Mouse (Mus musculus): ENCODE data around the gene Gm27179. TPM values are rescaled to one million over a fixed set of nuclear protein-coding genes. Genes with fewer than 3 reads are reported as not detected.
"Not testable (repeated sequence)": the region's sequence is repeated elsewhere in the genome, so short reads cannot be mapped to it uniquely, and the experiment has no call there.

Gene Gm27179
- polyA plus RNA-seq, 1 experiment, result 0.03 TPM

DNA sequence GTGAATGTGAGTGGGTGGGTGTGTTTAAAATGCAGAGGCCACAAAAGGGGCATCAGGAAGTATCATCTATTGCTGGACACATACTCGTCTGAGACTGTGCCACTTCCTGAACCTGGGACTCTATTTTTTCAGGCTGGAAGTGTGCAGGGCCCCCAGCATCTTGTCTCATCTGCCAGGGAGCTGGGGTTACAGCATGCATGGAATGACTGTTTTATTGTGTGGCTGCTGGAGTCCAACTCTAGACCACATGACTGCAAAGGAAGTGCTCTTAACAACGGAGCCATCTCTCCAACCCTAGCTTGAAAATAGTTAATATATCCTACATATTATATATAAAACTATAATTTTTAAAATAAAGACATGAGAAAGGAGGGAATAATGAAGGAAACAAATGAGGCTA, 39.0 kb downstream of the Gm27179 start:
- H3K36me3 ChIP-seq (ENCODE audit: control insufficient read depth, insufficient read depth, low read length); H3K27ac ChIP-seq (ENCODE audit: insufficient read depth, low read depth, low read length); H3K4me3 ChIP-seq (ENCODE audit: insufficient read depth, low read depth, low read length); H3K4me1 ChIP-seq (ENCODE audit: control insufficient read depth, insufficient read depth, low read length); DNase-seq; H3K27me3 ChIP-seq (replicated peaks; ENCODE audit: control insufficient read depth, insufficient read depth, low read length): not testable (repeated sequence)
- WGBS, result no CpG with 5 or more reads among the region's 2 CpGs

GRCm38 (mm10) chr14:69470122-69470708, 42.1 kb downstream of the Gm27179 start:
- H3K4me3 ChIP-seq (ENCODE audit: insufficient read depth, low read depth, low read length); H3K36me3 ChIP-seq (ENCODE audit: control insufficient read depth, insufficient read depth, low read length); H3K27me3 ChIP-seq (replicated peaks; ENCODE audit: control insufficient read depth, insufficient read depth, low read length); DNase-seq; H3K27ac ChIP-seq (ENCODE audit: insufficient read depth, low read depth, low read length); H3K4me1 ChIP-seq (ENCODE audit: control insufficient read depth, insufficient read depth, low read length): not testable (repeated sequence)
- no CpG with 5 or more reads among the region's 8 CpGs for WGBS

DNA sequence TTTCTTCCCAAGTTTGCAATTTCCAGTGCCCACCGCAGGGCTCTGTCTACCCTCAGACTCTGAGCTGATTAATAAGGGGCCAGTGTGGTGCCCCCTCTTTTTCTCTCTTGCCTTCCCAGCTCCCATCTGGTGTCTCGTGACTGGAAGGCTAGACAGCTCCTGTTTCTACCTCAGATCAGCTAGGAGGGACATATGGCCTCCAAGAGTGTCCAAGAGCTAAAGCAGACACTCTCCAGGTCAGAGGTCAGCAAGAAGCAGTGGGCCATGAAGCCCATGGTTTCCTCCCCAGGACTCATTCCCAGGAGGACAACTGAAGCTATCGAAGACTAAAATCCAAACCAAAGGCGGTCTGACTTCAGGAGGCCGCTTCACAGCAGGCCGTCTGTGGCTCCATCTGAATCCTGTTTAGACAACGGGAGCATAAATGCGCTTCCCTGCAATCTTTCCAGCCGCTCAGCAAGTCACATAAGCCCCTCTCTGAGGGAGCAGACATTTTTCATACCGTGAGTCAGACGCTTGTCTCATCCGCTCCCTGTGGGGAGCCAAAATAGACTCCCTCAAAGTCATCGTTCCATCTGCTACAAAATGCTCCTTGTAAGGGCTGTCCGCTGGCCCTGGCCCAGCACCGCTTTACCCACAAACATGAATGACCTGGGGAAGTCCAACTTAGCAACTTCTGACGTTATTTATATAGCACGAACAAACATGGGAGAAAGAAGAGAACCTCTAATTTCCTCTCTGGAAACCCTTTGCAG, 44.6 kb downstream of the Gm27179 start:
- not testable (repeated sequence) for DNase-seq; H3K27me3 ChIP-seq (replicated peaks; ENCODE audit: control insufficient read depth, insufficient read depth, low read length); H3K4me1 ChIP-seq (ENCODE audit: control insufficient read depth, insufficient read depth, low read length); H3K4me3 ChIP-seq (ENCODE audit: insufficient read depth, low read depth, low read length); H3K27ac ChIP-seq (ENCODE audit: insufficient read depth, low read depth, low read length); H3K36me3 ChIP-seq (ENCODE audit: control insufficient read depth, insufficient read depth, low read length)
- WGBS, result no CpG with 5 or more reads among the region's 17 CpGs

DNA sequence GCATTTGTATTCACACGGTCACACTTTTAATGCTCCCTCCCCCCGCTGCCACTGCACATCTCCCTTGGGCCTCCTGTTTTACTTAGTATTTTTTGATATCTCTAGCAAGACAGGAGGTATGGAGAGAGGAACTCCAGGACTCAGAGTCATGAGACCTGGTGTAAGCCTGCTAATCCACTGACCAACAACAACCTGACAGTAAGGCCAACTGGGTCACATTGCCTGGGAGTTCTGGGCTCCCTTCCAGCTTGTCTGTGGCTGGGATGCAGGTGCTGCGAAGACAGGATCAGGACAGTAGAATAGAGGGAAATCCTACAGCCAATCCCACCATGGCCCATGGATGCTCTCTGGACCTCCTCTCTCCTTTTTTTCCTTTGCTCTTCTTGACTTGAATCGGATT, 47.9 kb downstream of the Gm27179 start:
- no CpG with 5 or more reads among the region's 4 CpGs for WGBS
- H3K36me3 ChIP-seq (ENCODE audit: control insufficient read depth, insufficient read depth, low read length); H3K4me3 ChIP-seq (ENCODE audit: insufficient read depth, low read depth, low read length); H3K27ac ChIP-seq (ENCODE audit: insufficient read depth, low read depth, low read length); DNase-seq; H3K27me3 ChIP-seq (replicated peaks; ENCODE audit: control insufficient read depth, insufficient read depth, low read length); H3K4me1 ChIP-seq (ENCODE audit: control insufficient read depth, insufficient read depth, low read length): not testable (repeated sequence)

Other genes starting within 250 kb of the Gm27179 start
- 0.02 TPM in 1 of 2 replicates, not detected in the other for gene Synb, start 218.2 kb downstream of the Gm27179 start, polyA plus RNA-seq (2012; rRNA removed)
- 8.2 and 12.7 TPM in 2 replicates for gene Gm16867, start 9.2 kb downstream of the Gm27179 start, polyA plus RNA-seq (2012; rRNA removed)
- 58.4 and 62.1 TPM in 2 replicates for gene Entpd4b, start 42.9 kb upstream of the Gm27179 start, polyA plus RNA-seq (2012; rRNA removed)